Mouse (Mus musculus): ENCODE measurements around the gene Slc44a5. TPM values are rescaled to one million over a fixed set of nuclear protein-coding genes. Genes with fewer than 3 reads are reported as not detected.
A peak's percentile ranks its signal among the peaks of the same experiment; 100 is the strongest.
"Not testable (repeated sequence)": the region's sequence is repeated elsewhere in the genome, so short reads cannot be mapped to it uniquely, and the experiment has no call there.

The Slc44a5 gene
- polyA plus RNA-seq, 1 experiment from 2014 or later: 15.5 TPM

- Histone ChIP-seq H3K4me2 (ENCODE audit: low read length) (no peak overlapping the region), H3K36me3 (ENCODE audit: control insufficient read depth, insufficient read depth, low read length) (no peaks in the 10 kb centered on the region), H3K27ac (replicated peaks; ENCODE audit: low read depth, low read length) (no peak overlapping the region), H3K4me3 (replicated peaks; ENCODE audit: low read depth, low read length) (no peak overlapping the region), H3K4me1 (ENCODE audit: control insufficient read depth, insufficient read depth, low read length) (no peaks in the 10 kb centered on the region), H3K27me3 (ENCODE audit: control insufficient read depth, insufficient read depth, low read length) (no peaks in the 10 kb centered on the region), H3K9me3 (ENCODE audit: control insufficient read depth, low read length) (no peaks in the 10 kb centered on the region), H3K9ac (replicated peaks; ENCODE audit: low read length) (no peak overlapping the region)
- no peak for ATAC-seq (ENCODE audit: low FRiP score, low TSS enrichment)
- DNase-seq: no peak
- WGBS: 91% methylated on average over 4 of the region's 4 CpGs
Observed at GRCm38 (mm10) chr3:154141346-154141745, 168.1 kb downstream of the Slc44a5 start.

- Histone ChIP-seq H3K4me1 (ENCODE audit: control insufficient read depth, insufficient read depth, low read length) (no peaks in the 10 kb centered on the region), H3K4me2 (ENCODE audit: low read length) (no peak overlapping the region), H3K27me3 (ENCODE audit: control insufficient read depth, insufficient read depth, low read length) (no peaks in the 10 kb centered on the region), H3K36me3 (ENCODE audit: control insufficient read depth, insufficient read depth, low read length) (no peaks in the 10 kb centered on the region), H3K4me3 (replicated peaks; ENCODE audit: low read depth, low read length) (no peak overlapping the region), H3K9me3 (ENCODE audit: control insufficient read depth, low read length) (no peaks in the 10 kb centered on the region), H3K27ac (replicated peaks; ENCODE audit: low read depth, low read length) (no peak overlapping the region), H3K9ac (replicated peaks; ENCODE audit: low read length) (no peak overlapping the region)
- WGBS: 88% methylated on average over 4 of the region's 4 CpGs
- ATAC-seq (ENCODE audit: low FRiP score, low TSS enrichment) (no peak), DNase-seq (no peak)
Observed at GRCm38 (mm10) chr3:154142618-154143017, 169.4 kb downstream of the Slc44a5 start.

GRCm38 (mm10) chr3:154145750-154146149, 172.5 kb downstream of the Slc44a5 start:
- H3K27me3 ChIP-seq (ENCODE audit: control insufficient read depth, insufficient read depth, low read length): no peaks in the 10 kb centered on the region
- WGBS: 39% methylated on average over 4 of the region's 4 CpGs
- DNase-seq: peak; percentile 48
- H3K9ac ChIP-seq (replicated peaks; ENCODE audit: low read length): no peak overlapping the region
- H3K27ac ChIP-seq (replicated peaks; ENCODE audit: low read depth, low read length): 0 out of 2 replicates have a peak overlapping the region, but pooled peaks have one; percentile 27
- H3K9me3 ChIP-seq (ENCODE audit: control insufficient read depth, low read length): no peaks in the 10 kb centered on the region
- no peak for ATAC-seq (ENCODE audit: low FRiP score, low TSS enrichment)
- H3K4me1 ChIP-seq (ENCODE audit: control insufficient read depth, insufficient read depth, low read length): no peaks in the 10 kb centered on the region
- H3K4me3 ChIP-seq (replicated peaks; ENCODE audit: low read depth, low read length): no peak overlapping the region
- no peak overlapping the region for H3K4me2 ChIP-seq (ENCODE audit: low read length)
- no peaks in the 10 kb centered on the region for H3K36me3 ChIP-seq (ENCODE audit: control insufficient read depth, insufficient read depth, low read length)

- H3K4me3 ChIP-seq (replicated peaks; ENCODE audit: low read depth, low read length): no peak overlapping the region
- H3K4me1 ChIP-seq (ENCODE audit: control insufficient read depth, insufficient read depth, low read length): no peaks in the 10 kb centered on the region
- 88% methylated on average over 4 of the region's 4 CpGs for WGBS
- no peak overlapping the region for H3K27ac ChIP-seq (replicated peaks; ENCODE audit: low read depth, low read length)
- ATAC-seq (ENCODE audit: low FRiP score, low TSS enrichment): no peak
- no peak overlapping the region for H3K4me2 ChIP-seq (ENCODE audit: low read length)
- no peaks in the 10 kb centered on the region for H3K36me3 ChIP-seq (ENCODE audit: control insufficient read depth, insufficient read depth, low read length)
- DNase-seq: no peak
- no peaks in the 10 kb centered on the region for H3K9me3 ChIP-seq (ENCODE audit: control insufficient read depth, low read length)
- H3K9ac ChIP-seq (replicated peaks; ENCODE audit: low read length): no peak overlapping the region
- H3K27me3 ChIP-seq (ENCODE audit: control insufficient read depth, insufficient read depth, low read length): no peaks in the 10 kb centered on the region
Observed at GRCm38 (mm10) chr3:154149778-154150177, 176.5 kb downstream of the Slc44a5 start.

GRCm38 (mm10) chr3:154153541-154153940, 180.3 kb downstream of the Slc44a5 start:
- H3K36me3 ChIP-seq (ENCODE audit: control insufficient read depth, insufficient read depth, low read length); H3K4me1 ChIP-seq (ENCODE audit: control insufficient read depth, insufficient read depth, low read length); H3K9ac ChIP-seq (replicated peaks; ENCODE audit: low read length); ATAC-seq (ENCODE audit: low FRiP score, low TSS enrichment); H3K9me3 ChIP-seq (ENCODE audit: control insufficient read depth, low read length); H3K27me3 ChIP-seq (ENCODE audit: control insufficient read depth, insufficient read depth, low read length); H3K4me2 ChIP-seq (ENCODE audit: low read length); H3K4me3 ChIP-seq (replicated peaks; ENCODE audit: low read depth, low read length); H3K27ac ChIP-seq (replicated peaks; ENCODE audit: low read depth, low read length); DNase-seq: not testable (repeated sequence)
- 82% methylated on average over 3 of the region's 3 CpGs for WGBS

- Histone ChIP-seq H3K9ac (replicated peaks; ENCODE audit: low read length) (no peak overlapping the region), H3K4me1 (ENCODE audit: control insufficient read depth, insufficient read depth, low read length) (no peaks in the 10 kb centered on the region; the same call in 1 of the 2 replicates), H3K27me3 (ENCODE audit: control insufficient read depth, insufficient read depth, low read length) (no peaks in the 10 kb centered on the region), H3K27ac (replicated peaks; ENCODE audit: low read depth, low read length) (no peak overlapping the region), H3K36me3 (ENCODE audit: control insufficient read depth, insufficient read depth, low read length) (no peaks in the 10 kb centered on the region), H3K9me3 (ENCODE audit: control insufficient read depth, low read length) (no peaks in the 10 kb centered on the region), H3K4me2 (ENCODE audit: low read length) (no peak overlapping the region), H3K4me3 (replicated peaks; ENCODE audit: low read depth, low read length) (no peak overlapping the region)
- WGBS: 85% methylated on average over 4 of the region's 4 CpGs
- ATAC-seq (ENCODE audit: low FRiP score, low TSS enrichment): no peak
- DNase-seq: no peak
Observed at GRCm38 (mm10) chr3:154165882-154166281, 192.6 kb downstream of the Slc44a5 start.

- Histone ChIP-seq H3K9me3 (ENCODE audit: control insufficient read depth, low read length) (no peaks in the 10 kb centered on the region), H3K4me3 (replicated peaks; ENCODE audit: low read depth, low read length) (no peak overlapping the region), H3K27ac (replicated peaks; ENCODE audit: low read depth, low read length) (peak overlapping the region; percentile 62), H3K9ac (replicated peaks; ENCODE audit: low read length) (no peak overlapping the region), H3K4me1 (ENCODE audit: control insufficient read depth, insufficient read depth, low read length) (peaks cover 9% of the 10 kb centered on the region), H3K27me3 (ENCODE audit: control insufficient read depth, insufficient read depth, low read length) (no peaks in the 10 kb centered on the region), H3K4me2 (ENCODE audit: low read length) (peak overlapping the region; percentile 11; the same call in 1 of the 2 replicates), H3K36me3 (ENCODE audit: control insufficient read depth, insufficient read depth, low read length) (no peaks in the 10 kb centered on the region)
- DNase-seq (peak; percentile 69), ATAC-seq (ENCODE audit: low FRiP score, low TSS enrichment) (peak; percentile 81)
- 16% methylated on average over 10 of the region's 10 CpGs for WGBS
Observed at GRCm38 (mm10) chr3:154171881-154172592, 198.8 kb downstream of the Slc44a5 start.

GRCm38 (mm10) chr3:154172593-154172965, 199.3 kb downstream of the Slc44a5 start:
- WGBS: 73% methylated on average over 5 of the region's 5 CpGs
- Histone ChIP-seq H3K36me3 (ENCODE audit: control insufficient read depth, insufficient read depth, low read length) (no peaks in the 10 kb centered on the region), H3K4me1 (ENCODE audit: control insufficient read depth, insufficient read depth, low read length) (peaks cover 9% of the 10 kb centered on the region), H3K4me3 (replicated peaks; ENCODE audit: low read depth, low read length) (no peak overlapping the region), H3K4me2 (ENCODE audit: low read length) (no peak overlapping the region), H3K27ac (replicated peaks; ENCODE audit: low read depth, low read length) (peak overlapping the region; percentile 62; the same call in 1 of the 2 replicates), H3K9ac (replicated peaks; ENCODE audit: low read length) (no peak overlapping the region), H3K27me3 (ENCODE audit: control insufficient read depth, insufficient read depth, low read length) (no peaks in the 10 kb centered on the region), H3K9me3 (ENCODE audit: control insufficient read depth, low read length) (no peaks in the 10 kb centered on the region)
- DNase-seq (no peak), ATAC-seq (ENCODE audit: low FRiP score, low TSS enrichment) (peak; percentile 28; the same call in 1 of the 2 replicates)

GRCm38 (mm10) chr3:154173556-154173955, 200.3 kb downstream of the Slc44a5 start:
- Histone ChIP-seq H3K36me3 (ENCODE audit: control insufficient read depth, insufficient read depth, low read length) (no peaks in the 10 kb centered on the region), H3K9ac (replicated peaks; ENCODE audit: low read length) (no peak overlapping the region), H3K4me2 (ENCODE audit: low read length) (no peak overlapping the region), H3K9me3 (ENCODE audit: control insufficient read depth, low read length) (no peaks in the 10 kb centered on the region), H3K4me1 (ENCODE audit: control insufficient read depth, insufficient read depth, low read length) (peaks cover 9% of the 10 kb centered on the region), H3K27me3 (ENCODE audit: control insufficient read depth, insufficient read depth, low read length) (no peaks in the 10 kb centered on the region), H3K4me3 (replicated peaks; ENCODE audit: low read depth, low read length) (no peak overlapping the region), H3K27ac (replicated peaks; ENCODE audit: low read depth, low read length) (0 out of 2 replicates have a peak overlapping the region, but pooled peaks have one; percentile 5)
- ATAC-seq (ENCODE audit: low FRiP score, low TSS enrichment): no peak
- no peak for DNase-seq
- 18% methylated on average over 1 of the region's 1 CpGs for WGBS

Data from midbrain, embryonic 14.5 days (tissue).